Mouse (Mus musculus) E14TG2a.4 (cell line): ENCODE results near the gene Kctd4.

ENCODE experiments used
- CTCF ChIP-seq: conservative IDR thresholded peaks from 2 replicates; pipeline ENCODE4 v1.5.1; 2014; ENCODE audit warnings: low read length
- NANOG ChIP-seq: IDR thresholded peaks from 2 replicates; pipeline ENCODE4 v1.6.1; 2014; ENCODE audit warnings: borderline replicate concordance, low read length, mixed read lengths

- TF ChIP-seq CTCF: no peak
- no peak for TF ChIP-seq NANOG
Measured at GRCm38 (mm10) chr14:75923314-75924052, 31.3 kb upstream of the Kctd4 start.
